Mouse (Mus musculus): ENCODE measurements around the gene Fam19a2.

Gene Fam19a2

GRCm38 (mm10) chr10:123721952-123722460, 458.2 kb downstream of the Fam19a2 start:
- no peak for DNase-seq (ENCODE audit: low read depth, low spot score)

- no peak for DNase-seq (ENCODE audit: low read depth, low spot score)
These were observed 459.8 kb downstream of the Fam19a2 start for GRCm38 (mm10) chr10:123723641-123724040.

GRCm38 (mm10) chr10:123748317-123748716, 484.5 kb downstream of the Fam19a2 start:
- no peak for DNase-seq (ENCODE audit: low read depth, low spot score)

GRCm38 (mm10) chr10:123751676-123752280, 488.0 kb downstream of the Fam19a2 start:
- DNase-seq (ENCODE audit: low read depth, low spot score): no peak

- no peak for DNase-seq (ENCODE audit: low read depth, low spot score)
These were observed 489.0 kb downstream of the Fam19a2 start for GRCm38 (mm10) chr10:123752755-123753154.

GRCm38 (mm10) chr10:123753996-123754395, 490.2 kb downstream of the Fam19a2 start:
- DNase-seq (ENCODE audit: low read depth, low spot score): no peak

GRCm38 (mm10) chr10:123789374-123789773, 525.6 kb downstream of the Fam19a2 start:
- no peak for DNase-seq (ENCODE audit: low read depth, low spot score)
